25 mouse cellular contexts compared by ENCODE assay signal in genomic region chr7:70716811-70717458, GRCm38 (mm10).
DNase-seq lines count a peak whose midpoint lies in the region; ATAC-seq and TF ChIP-seq lines count a peak whose summit lies in the region.
"Had no signal": no experiment of that assay in that cellular context is flagged by ENCODE, and none has a peak within 500 bp of the region (broad histone marks: within the 10 kb centered on the region; RNA-seq: fewer than 3 reads in every experiment).

No protein-coding gene starts in this region.

- no peaks in the 10 kb centered on the region for H3K79me2 ChIP-seq in myocyte (ENCODE audit: control insufficient read depth, insufficient read depth)

- no peak for ATAC-seq in intestine, embryonic 14.5 days (replicated peaks; ENCODE audit: low FRiP score, low TSS enrichment, low read depth)
- ATAC-seq in intestine, embryonic 15.5 days = no peak
- ATAC-seq in lung, embryonic 15.5 days (ENCODE audit: borderline replicate concordance, extremely low read depth, low FRiP score, low TSS enrichment) = peak; percentile 66; the same call in 1 of the 2 replicates
- ATAC-seq: inflammation-experienced regulatory T-cells, adult 6 months had no signal

- H3K9ac ChIP-seq in intestine, embryonic 14.5 days (ENCODE audit: low read length) = no peak overlapping the region
- H3K9ac ChIP-seq in intestine, embryonic 15.5 days = no peak overlapping the region
- H3K9ac ChIP-seq in lung, embryonic 15.5 days = no peak overlapping the region
- H3K9ac ChIP-seq: hindbrain, embryonic 13.5 days; neural tube, embryonic 12.5 days had no signal

- no peak overlapping the region for H3K4me2 ChIP-seq in intestine, embryonic 14.5 days (ENCODE audit: low read length)
- no peak overlapping the region for H3K4me2 ChIP-seq in intestine, embryonic 15.5 days (replicated peaks)
- H3K4me2 ChIP-seq in lung, embryonic 15.5 days = no peak overlapping the region
- no peak overlapping the region for H3K4me2 ChIP-seq in myocyte (ENCODE audit: low read depth)
- H3K4me2 ChIP-seq: heart, embryonic 11.5 days; hindbrain, embryonic 13.5 days; liver, embryonic 11.5 days; neural tube, embryonic 12.5 days had no signal

- H3K27ac ChIP-seq in intestine, embryonic 14.5 days (ENCODE audit: low read depth) = no peak overlapping the region
- no peak overlapping the region for H3K27ac ChIP-seq in intestine, embryonic 15.5 days
- 0 out of 2 replicates have a peak overlapping the region, but pooled peaks have one; percentile 45 for H3K27ac ChIP-seq in lung, embryonic 15.5 days
- H3K27ac ChIP-seq: forebrain, embryonic 10.5 days; gastrocnemius, adult 2 months; hindbrain, embryonic 13.5 days; kidney, postnatal 0 days; left cerebral cortex, adult 2 months; macrophage; midbrain, embryonic 10.5 days; neural tube, embryonic 12.5 days; stomach, postnatal 0 days had no signal

- no peak for TF ChIP-seq POLR2A in myocyte (IDR thresholded peaks at IDR 0.05; ENCODE audit: insufficient read length, low read depth)

- DNase-seq in intestine, embryonic 14.5 days (ENCODE audit: low spot score) = peak; percentile 23
- peak; percentile 11 for DNase-seq in testis, postnatal 14 days (ENCODE audit: low spot score)
- DNase-seq in testis, postnatal 10 days (ENCODE audit: low spot score) = no peak
- DNase-seq in layer of hippocampus, postnatal 10 days (ENCODE audit: low spot score in 2 of 2) = no peak
- DNase-seq: adrenal gland, postnatal 36 days; cerebellum, adult 18-20 months; cerebellum, postnatal 25 days; embryo, embryonic 11 days; gastrocnemius, adult 2 months; thymus, postnatal 25 days had no signal

- no peaks in the 10 kb centered on the region for H3K4me1 ChIP-seq in intestine, embryonic 14.5 days (replicated peaks; ENCODE audit: control insufficient read depth, insufficient read depth, low read length)
- no peaks in the 10 kb centered on the region for H3K4me1 ChIP-seq in intestine, embryonic 15.5 days (replicated peaks)
- peaks cover 22% of the 10 kb centered on the region for H3K4me1 ChIP-seq in lung, embryonic 15.5 days
- H3K4me1 ChIP-seq: forebrain, embryonic 10.5 days; hindbrain, embryonic 13.5 days; midbrain, embryonic 10.5 days; neural tube, embryonic 12.5 days had no signal

- 61% methylated on average over 4 of the region's 4 CpGs for WGBS in intestine, embryonic 14.5 days
- WGBS in intestine, embryonic 15.5 days = 66% methylated on average over 4 of the region's 4 CpGs
- WGBS in lung, embryonic 15.5 days = 23% methylated on average over 4 of the region's 4 CpGs

- no peaks in the 10 kb centered on the region for H3K9me3 ChIP-seq in intestine, embryonic 14.5 days (ENCODE audit: control insufficient read depth, low read length)
- no peaks in the 10 kb centered on the region for H3K9me3 ChIP-seq in intestine, embryonic 15.5 days
- H3K9me3 ChIP-seq in lung, embryonic 15.5 days = no peaks in the 10 kb centered on the region
- H3K9me3 ChIP-seq: forebrain, embryonic 10.5 days; hindbrain, embryonic 13.5 days; midbrain, embryonic 10.5 days; neural tube, embryonic 12.5 days had no signal

- no peaks in the 10 kb centered on the region for H3K36me3 ChIP-seq in intestine, embryonic 14.5 days (ENCODE audit: control insufficient read depth, insufficient read depth, low read length)
- H3K36me3 ChIP-seq in intestine, embryonic 15.5 days = no peaks in the 10 kb centered on the region
- H3K36me3 ChIP-seq in lung, embryonic 15.5 days = no peaks in the 10 kb centered on the region
- no peaks in the 10 kb centered on the region for H3K36me3 ChIP-seq in myocyte (ENCODE audit: control insufficient read depth, insufficient read depth)
- H3K36me3 ChIP-seq: forebrain, embryonic 10.5 days; G1E; hindbrain, embryonic 13.5 days; midbrain, embryonic 10.5 days; neural tube, embryonic 12.5 days had no signal

- no peak overlapping the region for H3ac ChIP-seq in myocyte (ENCODE audit: control insufficient read depth, insufficient read length)

- no peak overlapping the region for H3K4me3 ChIP-seq in intestine, embryonic 14.5 days (ENCODE audit: low read depth, low read length)
- no peak overlapping the region for H3K4me3 ChIP-seq in intestine, embryonic 15.5 days (replicated peaks)
- no peak overlapping the region for H3K4me3 ChIP-seq in lung, embryonic 15.5 days
- no peak overlapping the region for H3K4me3 ChIP-seq in myocyte
- H3K4me3 ChIP-seq: forebrain, embryonic 10.5 days; gastrocnemius, adult 2 months; hindbrain, embryonic 13.5 days; left cerebral cortex, adult 2 months; midbrain, embryonic 10.5 days; neural tube, embryonic 12.5 days had no signal

- H3K27me3 ChIP-seq in intestine, embryonic 14.5 days (replicated peaks; ENCODE audit: control insufficient read depth, insufficient read depth, low read length) = no peaks in the 10 kb centered on the region
- no peaks in the 10 kb centered on the region for H3K27me3 ChIP-seq in intestine, embryonic 15.5 days (replicated peaks)
- no peaks in the 10 kb centered on the region for H3K27me3 ChIP-seq in lung, embryonic 15.5 days
- H3K27me3 ChIP-seq in myocyte (ENCODE audit: control insufficient read depth, insufficient read depth, insufficient read length) = no peaks in the 10 kb centered on the region
- H3K27me3 ChIP-seq: hindbrain, embryonic 13.5 days; neural tube, embryonic 12.5 days had no signal

TF ChIP-seq in myocyte, 11 proteins besides CTCF, POLR2A, EP300 and RAD21:
- TF ChIP-seq CEBPB (IDR thresholded peaks at IDR 0.05; ENCODE audit: insufficient read depth, poor library complexity, severe bottlenecking) = peak; percentile 29; the same call in 1 of the 2 replicates
- no peak for TF ChIP-seq TCF3 (IDR thresholded peaks at IDR 0.05; ENCODE audit: insufficient read length, low read depth)
- no peak for TF ChIP-seq POLR2AphosphoS2 (IDR thresholded peaks at IDR 0.05; ENCODE audit: insufficient read length, low read depth)

Comparison
In these comparisons a context has a peak if more than half of its experiments do, and no peak if none do; other contexts are left out.
1. DNase-seq: peak in intestine, embryonic 14.5 days (single experiment) and testis, postnatal 14 days (single experiment); none in testis, postnatal 10 days (single experiment) and layer of hippocampus, postnatal 10 days (0 of 2).